Mouse (Mus musculus) megakaryocyte-erythroid progenitor cell, adult 5-6 weeks (primary cell): ENCODE measurements around the gene Kcng3. TPM values are rescaled to one million over a fixed set of nuclear protein-coding genes. Genes with fewer than 3 reads are reported as not detected.

ENCODE experiments used
- ATAC-seq: replicated peaks from 2 replicates; pipeline ENCODE4 v1.8.0; 2016; ENCODE audit warnings: mild to moderate bottlenecking, inconsistent platforms; ENCODE audit not compliant: severe bottlenecking, poor library complexity, low FRiP score, low TSS enrichment
- total RNA-seq, 2 experiments: library from RNA; stranded (forward) in 1 of 2; stranded (reverse) in 1 of 2; fragments of 200-1000, 215-1000 nt in 1 of 2; fragments of >200 nt in 1 of 2; fragmentation: Nextera tagmentation in 1 of 2; gene quantifications; 2 replicates each; pipeline ENCODE4 v1.2.3; 2014 to 2017

Gene Kcng3
- total RNA-seq (2014; fragmentation: Nextera tagmentation) (0.17 TPM in 1 of 2 replicates, not detected in the other), total RNA-seq (2017) (0.23 TPM in 1 of 2 replicates, not detected in the other)

GRCm38 (mm10) chr17:83631783-83632652, at the start of gene Kcng3:
TSS of gene Kcng3 (minus strand) at chr17:83631895.
- peak; percentile 6; the same call in 1 of the 2 replicates for ATAC-seq

- ATAC-seq, result no peak
These were observed 45.7 kb upstream of the Kcng3 start for GRCm38 (mm10) chr17:83677370-83677769.

DNA sequence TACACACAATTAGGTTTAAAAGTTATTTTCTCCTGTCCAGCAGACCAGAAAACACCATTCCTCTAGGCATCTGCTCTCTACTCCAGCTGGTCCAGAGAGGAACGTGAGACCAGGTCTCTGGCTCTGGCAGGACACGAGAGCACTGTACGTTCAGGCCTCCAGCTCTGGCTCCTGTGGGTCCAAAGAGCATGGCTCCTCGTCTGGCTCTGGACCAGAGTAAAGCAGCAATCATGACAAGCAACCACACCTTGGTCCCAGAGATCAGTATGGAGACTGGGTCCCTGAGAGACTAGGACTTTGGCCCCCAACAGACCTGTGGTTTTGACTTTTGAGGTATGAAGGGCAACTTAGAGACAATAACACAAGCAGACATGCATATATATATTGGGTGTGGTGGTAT, 41.0 kb upstream of the Kcng3 start:
- ATAC-seq, result no peak

- ATAC-seq, result no peak
These were observed 36.4 kb upstream of the Kcng3 start for GRCm38 (mm10) chr17:83667934-83668690.

GRCm38 (mm10) chr17:83666597-83667287, 35.0 kb upstream of the Kcng3 start:
- ATAC-seq, result peak; percentile 72

- ATAC-seq, result no peak
These were observed 33.1 kb upstream of the Kcng3 start for GRCm38 (mm10) chr17:83664761-83665160.

DNA sequence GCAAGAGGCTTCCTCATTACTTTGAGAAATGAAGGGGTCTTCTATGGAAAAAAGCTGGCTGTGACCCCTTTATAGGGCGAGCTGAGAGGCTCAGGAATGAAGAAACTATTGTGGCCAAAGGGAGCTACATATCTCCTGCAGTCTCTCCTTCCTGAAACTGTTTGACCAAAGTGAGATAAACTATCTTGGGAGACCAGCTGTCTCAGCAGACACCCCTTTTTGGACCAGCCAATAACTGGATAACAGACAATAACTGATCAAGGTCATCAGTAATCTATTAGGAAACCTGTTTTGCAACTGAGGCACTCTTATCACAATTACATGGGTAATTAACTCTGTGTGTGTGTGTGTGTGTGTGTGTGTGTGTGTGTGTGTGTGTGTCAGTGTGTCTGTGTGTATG, 27.2 kb upstream of the Kcng3 start:
- peak; percentile 78 for ATAC-seq

DNA sequence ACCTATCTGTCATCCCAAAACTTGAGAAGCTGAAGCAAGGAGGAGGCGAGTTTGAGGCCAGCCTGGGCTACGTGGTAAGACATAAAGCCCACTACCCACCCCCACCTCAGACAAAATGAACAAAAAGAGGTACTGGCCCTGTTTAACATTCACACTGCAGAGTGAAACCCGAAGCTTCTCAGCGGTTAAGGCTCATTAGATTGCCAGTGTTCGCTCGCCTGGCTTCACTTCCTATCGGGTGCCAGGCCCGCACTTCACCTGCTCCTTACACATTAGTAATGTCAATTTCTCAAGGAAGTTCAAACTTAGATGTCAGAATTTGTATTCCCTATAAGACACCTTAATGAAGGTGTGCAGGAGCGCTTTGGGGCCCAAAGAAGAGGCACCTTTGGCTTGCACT, 25.7 kb upstream of the Kcng3 start:
- ATAC-seq, result no peak

DNA sequence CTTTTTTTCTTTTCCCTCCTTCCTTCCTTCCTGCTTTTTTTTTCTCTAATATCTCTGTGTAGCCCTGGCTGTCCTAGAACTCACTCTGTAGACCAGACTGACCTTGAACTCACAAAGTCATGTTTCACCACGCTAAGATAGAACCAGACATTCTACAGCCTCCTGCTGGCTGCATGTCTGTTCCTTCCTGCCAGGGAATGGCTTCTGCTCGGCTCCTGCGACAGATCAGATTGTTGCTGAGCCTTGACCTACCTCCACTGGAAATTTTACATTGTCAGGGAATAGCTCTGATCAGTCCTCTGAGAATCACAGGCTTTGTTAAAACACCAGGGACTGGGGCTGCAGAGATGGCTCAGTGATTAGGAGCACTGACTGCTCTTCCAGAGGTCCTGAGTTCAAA, 24.0 kb upstream of the Kcng3 start:
- ATAC-seq, result no peak

- no peak for ATAC-seq
These were observed 23.0 kb upstream of the Kcng3 start for GRCm38 (mm10) chr17:83654651-83655136.

DNA sequence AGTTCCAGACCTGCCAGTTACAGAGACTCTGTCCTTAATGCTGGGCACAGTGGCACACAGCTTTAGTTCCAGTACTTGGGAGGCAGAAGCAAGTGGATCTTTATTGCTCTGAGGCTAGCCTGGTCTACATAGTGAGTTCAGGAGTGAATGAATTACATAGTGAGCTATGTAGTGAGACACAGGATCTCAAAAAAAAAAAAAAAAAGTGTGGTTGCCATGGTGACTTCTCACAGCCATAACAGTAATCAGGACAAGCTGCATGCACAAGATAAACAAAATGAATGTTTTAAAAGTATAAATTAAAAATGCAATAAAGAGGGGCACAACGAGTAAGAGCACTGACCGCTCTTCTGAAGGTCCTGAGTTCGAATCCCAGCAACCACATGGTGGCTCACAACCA, 21.9 kb upstream of the Kcng3 start:
- ATAC-seq, result peak; percentile 29; the same call in 1 of the 2 replicates

- ATAC-seq, result peak; percentile 91
These were observed 19.4 kb upstream of the Kcng3 start for GRCm38 (mm10) chr17:83650932-83651682.

GRCm38 (mm10) chr17:83649986-83650385, 18.3 kb upstream of the Kcng3 start:
- no peak for ATAC-seq

GRCm38 (mm10) chr17:83647413-83647812, 15.7 kb upstream of the Kcng3 start:
- ATAC-seq, result no peak

GRCm38 (mm10) chr17:83646425-83647163, 14.9 kb upstream of the Kcng3 start:
- no peak for ATAC-seq

DNA sequence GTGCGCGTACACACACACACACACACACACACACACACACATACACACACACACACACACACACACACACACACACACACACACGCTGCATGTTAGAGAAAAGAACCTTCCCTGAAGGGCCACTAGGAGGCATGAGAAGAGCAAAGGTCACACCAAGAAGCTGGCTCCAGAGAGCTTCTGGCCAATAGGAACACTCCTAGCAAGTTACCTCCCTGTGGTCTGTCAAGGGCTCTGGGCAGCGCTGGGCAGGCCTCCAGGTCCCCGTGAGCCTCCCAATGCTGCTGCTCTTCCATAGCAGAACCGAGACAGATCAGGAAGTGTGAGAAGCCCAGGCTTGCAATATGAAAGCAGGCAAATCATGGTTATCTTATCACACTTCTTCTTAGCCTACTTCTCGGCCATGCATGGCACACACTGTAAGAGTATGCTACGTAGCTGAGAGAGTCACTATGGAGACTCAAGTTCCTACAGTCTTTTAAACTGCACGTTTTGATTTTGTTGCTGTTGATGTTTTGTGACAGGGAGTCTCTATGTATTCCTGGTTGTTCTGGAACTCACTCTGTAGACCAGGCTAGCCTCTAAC, 13.6 kb upstream of the Kcng3 start:
- ATAC-seq, result peak; percentile 92

- ATAC-seq, result no peak
These were observed 5.7 kb upstream of the Kcng3 start for GRCm38 (mm10) chr17:83637393-83637792.

GRCm38 (mm10) chr17:83636443-83636842, 4.7 kb upstream of the Kcng3 start:
- no peak for ATAC-seq
